Mouse (Mus musculus): ENCODE measurements around the gene Lrrc66.

DNA sequence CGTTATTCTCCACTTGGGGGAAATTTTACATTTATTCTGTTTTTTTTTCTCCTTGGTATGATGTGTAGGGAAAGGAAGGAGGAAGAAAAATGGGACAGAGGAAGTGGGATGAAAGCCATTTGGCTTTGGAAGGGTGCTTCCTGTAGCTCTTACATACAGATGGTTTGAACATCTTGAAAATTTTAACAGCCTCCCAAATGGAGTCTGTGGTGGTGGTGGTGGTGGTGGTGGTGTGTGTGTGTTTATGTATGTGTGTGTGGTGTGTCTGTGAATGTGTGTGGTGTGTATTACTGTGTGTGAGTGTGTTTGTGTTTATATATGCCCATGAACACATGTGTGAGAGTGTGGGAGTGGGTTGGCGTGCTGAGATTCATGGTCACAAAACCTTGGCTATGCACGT, 43.3 kb upstream of the Lrrc66 start:
- TF ChIP-seq CTCF (IDR thresholded peaks at IDR 0.05; ENCODE audit: extremely low read depth, insufficient read depth, insufficient read length, insufficient replicate concordance) (no peak), POLR2A (IDR thresholded peaks at IDR 0.05; ENCODE audit: low read depth, low read length) (no peak)

Measured in spleen, adult 2 months (tissue).